Comparison of ENCODE assay signal across 12 mouse cellular contexts in genomic region chr4:156067256-156067949, GRCm38 (mm10). TPM values are rescaled to one million over a fixed set of nuclear protein-coding genes. Genes with fewer than 3 reads are reported as not detected.
DNase-seq lines count a peak whose midpoint lies in the region; ATAC-seq lines count a peak whose summit lies in the region.
"Had no signal": no experiment of that assay in that cellular context is flagged by ENCODE, and none has a peak within 500 bp of the region (broad histone marks: within the 10 kb centered on the region; RNA-seq: fewer than 3 reads in every experiment).

No protein-coding gene starts in this region.

- ATAC-seq in megakaryocyte progenitor cell, adult 5-6 weeks (replicated peaks; ENCODE audit: poor library complexity), result peak; percentile 95
- no peak for ATAC-seq in cerebellum, adult (ENCODE audit: insufficient number of reproducible peaks, low FRiP score, low TSS enrichment)
- ATAC-seq: midbrain, embryonic 13.5 days had no signal

- DNase-seq in 3T3-L1 (ENCODE audit: low read depth, low spot score), result peak; percentile 16
- DNase-seq in B cell, adult 2 months, result peak; percentile 15 to 20
- peak; percentile 42 for DNase-seq in T-cell, adult 2 months (ENCODE audit: low spot score)
- DNase-seq in adrenal gland, adult 18-20 months (ENCODE audit: low spot score in 2 of 2), result no peak
- DNase-seq in gastrocnemius, adult 8-10 months (ENCODE audit: low spot score in 2 of 2), result no peak
- DNase-seq in ovary, postnatal 10 days (ENCODE audit: low spot score), result no peak
- DNase-seq: left cerebral cortex, postnatal 4 days; right cerebral cortex, postnatal 4 days had no signal

RNA-seq across cellular contexts. Expression of gene Ttll10, which starts 8.2 kb away (rescaled TPM):
- total RNA-seq in megakaryocyte progenitor cell, adult 5-6 weeks (2015), result not detected in 2 replicates
- not detected in 2 replicates for total RNA-seq in megakaryocyte progenitor cell, adult 5-6 weeks (2017)
- total RNA-seq in adrenal gland, adult 18-20 months (2021), result under 1 TPM in 1 of 2 experiments, not detected in 1; 0.35 TPM
- not detected for total RNA-seq in gastrocnemius, adult 8-10 months (2022)
- total RNA-seq: left cerebral cortex, postnatal 4 days had no signal

RNA-seq across cellular contexts. Expression of gene Tnfrsf18, which starts 41.4 kb away (rescaled TPM):
- total RNA-seq in megakaryocyte progenitor cell, adult 5-6 weeks (2015), result 0.76 and 4.5 TPM in 2 replicates
- 1.9 and 2.0 TPM in 2 replicates for total RNA-seq in megakaryocyte progenitor cell, adult 5-6 weeks (2017)
- total RNA-seq in adrenal gland, adult 18-20 months (2021), result not detected
- not detected for total RNA-seq in gastrocnemius, adult 8-10 months (2022)
- total RNA-seq: layer of hippocampus, adult 18-20 months; left cerebral cortex, postnatal 4 days had no signal

RNA-seq across cellular contexts. Expression of gene 9430015G10Rik, which starts 42.4 kb away (rescaled TPM):
- 16.9 and 24.7 TPM in 2 replicates for total RNA-seq in megakaryocyte progenitor cell, adult 5-6 weeks (2015)
- total RNA-seq in megakaryocyte progenitor cell, adult 5-6 weeks (2017), result 28.3 and 33.7 TPM in 2 replicates
- total RNA-seq in adrenal gland, adult 18-20 months (2021), result 10 to 100 TPM in 1 of 2 experiments, 1 to 10 TPM in 1; 9.6 to 12.9 TPM
- total RNA-seq in gastrocnemius, adult 8-10 months (2022), result 1 to 10 TPM; 2.1 to 4.2 (median 2.4) TPM

RNA-seq across cellular contexts. Expression of gene Tnfrsf4, which starts 53.8 kb away (rescaled TPM):
- 1.6 and 2.0 TPM in 2 replicates for total RNA-seq in megakaryocyte progenitor cell, adult 5-6 weeks (2015)
- 0.37 and 0.57 TPM in 2 replicates for total RNA-seq in megakaryocyte progenitor cell, adult 5-6 weeks (2017)
- total RNA-seq in adrenal gland, adult 18-20 months (2021), result under 1 TPM; 0.29 to 0.66 TPM
- 1 to 10 TPM in 3 of 4 experiments, under 1 TPM in 1; 0.65 to 1.9 (median 1.4) TPM for total RNA-seq in gastrocnemius, adult 8-10 months (2022)

Comparison
In these comparisons a context has a peak if more than half of its experiments do, and no peak if none do; other contexts are left out.
1. DNase-seq: peak in 3T3-L1 (single experiment), B cell, adult 2 months (2 of 2) and T-cell, adult 2 months (single experiment); none in adrenal gland, adult 18-20 months (0 of 2), gastrocnemius, adult 8-10 months (0 of 2) and ovary, postnatal 10 days (single experiment).